Mouse (Mus musculus): Measurements from ENCODE around the gene Asic2. TPM values are rescaled to one million over a fixed set of nuclear protein-coding genes. Genes with fewer than 3 reads are reported as not detected.

Asic2 gene
- total and polyA plus RNA-seq, 3 experiments = not detected

DNA sequence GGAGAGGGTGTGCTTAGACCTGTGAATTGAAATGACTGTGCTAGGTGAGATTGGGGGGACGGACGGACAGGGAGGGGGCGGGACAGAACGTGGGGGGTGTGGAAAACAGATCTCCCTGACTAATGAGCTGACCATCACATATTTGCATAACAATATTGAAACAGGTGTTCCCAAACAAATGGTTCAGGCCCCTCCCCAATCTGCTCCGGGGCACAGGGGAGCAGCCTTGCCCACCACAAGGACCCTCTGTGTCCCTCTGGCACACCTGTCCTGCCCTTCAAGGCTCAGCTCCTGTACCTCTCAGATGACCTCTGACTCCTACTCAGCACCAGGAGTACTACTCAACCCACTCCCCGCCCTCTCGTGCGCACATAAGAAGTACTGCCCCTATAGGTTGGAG lies 351.8 kb downstream of the Asic2 start:
- Histone ChIP-seq H3K9ac (ENCODE audit: control insufficient read depth, low read depth, low read length, poor library complexity, severe bottlenecking) (no peak overlapping the region), H3K36me3 (ENCODE audit: control insufficient read depth in 1 of 2, insufficient read depth in 2 of 2, low read length in 2 of 2) (no peaks in the 10 kb centered on the region), H3K79me2 (ENCODE audit: control insufficient read depth, insufficient read depth, low read length, poor library complexity) (no peaks in the 10 kb centered on the region), H3K4me3 (ENCODE audit: control insufficient read depth in 1 of 2, insufficient read depth in 1 of 2, low read depth in 2 of 2, low read length in 2 of 2) (no peak overlapping the region), H3K27me3 (ENCODE audit: control insufficient read depth in 1 of 2, insufficient read depth in 2 of 2, low read length in 2 of 2) (no peaks in the 10 kb centered on the region), H3K4me1 (ENCODE audit: control insufficient read depth in 1 of 2, insufficient read depth in 2 of 2, low read length in 2 of 2) (no peaks in the 10 kb centered on the region), H3K27ac (ENCODE audit: control insufficient read depth, low read depth, low read length) (no peak overlapping the region), H3K9me3 (replicated peaks; ENCODE audit: insufficient read depth, low read length) (no peaks in the 10 kb centered on the region)
- TF ChIP-seq HCFC1 (IDR thresholded peaks at IDR 0.05; ENCODE audit: low read depth, low read length) (no peak), MYC (IDR thresholded peaks at IDR 0.05; ENCODE audit: low read depth, low read length) (no peak), GATA1 (IDR thresholded peaks at IDR 0.05; ENCODE audit: low read depth, low read length) (no peak), GABPA (IDR thresholded peaks at IDR 0.05; ENCODE audit: low read depth, low read length) (no peak), EP300 (IDR thresholded peaks at IDR 0.05; ENCODE audit: low read depth in 1 of 2, low read length in 2 of 2) (no peak), POLR2AphosphoS2 (IDR thresholded peaks at IDR 0.05; ENCODE audit: low read length) (no peak), ZMIZ1 (IDR thresholded peaks at IDR 0.05; ENCODE audit: low read depth, low read length) (no peak), ZNF384 (IDR thresholded peaks at IDR 0.05; ENCODE audit: low read depth, low read length) (no peak), ETS1 (IDR thresholded peaks at IDR 0.05; ENCODE audit: low read depth, low read length) (no peak), ZKSCAN1 (IDR thresholded peaks at IDR 0.05; ENCODE audit: low read depth, low read length) (no peak), TCF12 (IDR thresholded peaks at IDR 0.05; ENCODE audit: low read depth, low read length) (no peak), USF1 (IDR thresholded peaks at IDR 0.05; ENCODE audit: low read depth, low read length) (no peak), USF2 (IDR thresholded peaks at IDR 0.05; ENCODE audit: borderline replicate concordance in 1 of 2, insufficient read depth in 1 of 2, low read depth in 1 of 2, low read length in 2 of 2) (no peak), MAX (IDR thresholded peaks at IDR 0.05; ENCODE audit: low read length) (no peak), RAD21 (IDR thresholded peaks at IDR 0.05; ENCODE audit: low read depth, low read length) (no peak)
- no peak for DNase-seq (ENCODE audit: low read depth, low spot score)

DNA sequence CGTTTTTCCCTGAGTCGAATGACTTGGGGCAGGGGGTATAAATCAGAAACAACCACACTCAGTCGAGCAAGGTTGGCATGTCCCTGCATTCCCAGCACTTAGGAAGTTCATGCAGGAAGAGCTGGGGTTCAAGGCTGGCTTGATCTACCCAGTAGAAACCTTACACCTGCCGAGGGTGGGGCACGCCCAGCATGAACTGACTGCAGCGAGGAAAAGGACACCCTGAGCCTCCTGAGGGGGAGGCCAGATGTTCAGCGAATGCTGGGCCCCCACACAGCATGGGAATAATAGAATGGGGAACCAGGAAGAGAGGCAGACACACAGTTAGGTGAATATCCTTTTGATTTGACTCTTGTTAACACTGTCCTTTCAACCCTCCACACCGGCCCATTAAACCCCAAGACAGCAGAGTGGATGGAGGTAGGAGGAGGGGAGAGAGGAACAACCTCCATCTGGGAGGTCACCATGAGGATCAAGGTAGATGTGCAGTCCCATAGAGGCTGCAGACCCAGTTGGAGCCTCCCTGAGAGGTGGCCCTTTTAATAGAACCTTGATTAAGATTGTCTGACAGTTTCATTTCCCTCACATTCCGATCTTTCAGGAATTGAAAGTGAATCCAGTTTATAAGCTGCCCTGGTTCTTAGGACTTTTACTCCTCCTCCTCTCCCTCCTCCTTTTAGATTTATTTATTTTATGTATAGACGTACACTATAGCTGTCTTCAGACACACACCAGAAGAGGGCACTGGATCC lies 354.2 kb downstream of the Asic2 start:
- peak overlapping the region; percentile 15 to 44; a peak in 3 of 4 replicates for H3K4me3 ChIP-seq (ENCODE audit: control insufficient read depth in 1 of 2, insufficient read depth in 1 of 2, low read depth in 2 of 2, low read length in 2 of 2)
- H3K79me2 ChIP-seq (ENCODE audit: control insufficient read depth, insufficient read depth, low read length, poor library complexity) = no peaks in the 10 kb centered on the region
- H3K36me3 ChIP-seq (ENCODE audit: control insufficient read depth in 1 of 2, insufficient read depth in 2 of 2, low read length in 2 of 2) = no peaks in the 10 kb centered on the region
- H3K27me3 ChIP-seq (ENCODE audit: control insufficient read depth in 1 of 2, insufficient read depth in 2 of 2, low read length in 2 of 2) = no peaks in the 10 kb centered on the region
- TF ChIP-seq MAX (IDR thresholded peaks at IDR 0.05; ENCODE audit: low read length) (no peak), USF2 (IDR thresholded peaks at IDR 0.05; ENCODE audit: borderline replicate concordance in 1 of 2, insufficient read depth in 1 of 2, low read depth in 1 of 2, low read length in 2 of 2) (no peak), MYC (IDR thresholded peaks at IDR 0.05; ENCODE audit: low read depth, low read length) (no peak), KAT2A (conservative IDR thresholded peaks at IDR 0.05; ENCODE audit: low read depth, low read length) (no peak), TAL1 (IDR thresholded peaks at IDR 0.05; ENCODE audit: low read length) (no peak), POLR2A (IDR thresholded peaks at IDR 0.05; ENCODE audit: control insufficient read depth in 1 of 2, insufficient read depth in 1 of 2, low read depth in 1 of 2, low read length in 2 of 2, poor library complexity in 1 of 2) (no peak), SMC3 (IDR thresholded peaks at IDR 0.05; ENCODE audit: low read depth, low read length) (no peak)
- H3K9ac ChIP-seq (ENCODE audit: control insufficient read depth, low read depth, low read length, poor library complexity, severe bottlenecking) = no peak overlapping the region
- H3K4me1 ChIP-seq (ENCODE audit: control insufficient read depth in 1 of 2, insufficient read depth in 2 of 2, low read length in 2 of 2) = no peaks in the 10 kb centered on the region
- H3K27ac ChIP-seq (ENCODE audit: control insufficient read depth, low read depth, low read length) = no peak overlapping the region
- no peaks in the 10 kb centered on the region for H3K9me3 ChIP-seq (replicated peaks; ENCODE audit: insufficient read depth, low read length)
- DNase-seq (ENCODE audit: low read depth, low spot score) = no peak
